Mouse (Mus musculus) midbrain, embryonic 14.5 days (tissue): ENCODE results near the gene Ciz1. TPM values are rescaled to one million over a fixed set of nuclear protein-coding genes. Genes with fewer than 3 reads are reported as not detected.

ENCODE experiments used
- ATAC-seq: fragments of 200-750 bp; cut with Nextera tagmentation; 2 replicates; pipeline ENCODE4 v1.8.0; 2017; ENCODE audit warnings: moderate number of reproducible peaks, moderate library complexity; ENCODE audit not compliant: low FRiP score, low TSS enrichment
- DNase-seq: peaks from one replicate; pipeline ENCODE4 v3.0.0-alpha.2; 2015
- H3K27ac ChIP-seq: fragments of 300-500 bp; sonication (generic); replicated peaks from 2 replicates; pipeline ENCODE4 v1.5.1; 2014; ENCODE audit warnings: mild to moderate bottlenecking, low read depth, low read length, moderate library complexity
- H3K27me3 ChIP-seq: fragments of 300-500 bp; sonication (generic); 2 replicates; pipeline ENCODE4 v1.6.1; 2014; ENCODE audit warnings: low read length, control low read depth, mixed read lengths; ENCODE audit not compliant: control insufficient read depth, insufficient read depth
- H3K36me3 ChIP-seq: fragments of 300-500 bp; sonication (generic); 2 replicates; pipeline ENCODE4 v1.6.1; 2014; ENCODE audit warnings: low read length, control low read depth; ENCODE audit not compliant: control insufficient read depth, insufficient read depth
- H3K4me1 ChIP-seq: fragments of 300-500 bp; sonication (generic); 2 replicates; pipeline ENCODE4 v1.6.1; 2014; ENCODE audit warnings: mild to moderate bottlenecking, antibody characterized with exemption, low read length, control low read depth; ENCODE audit not compliant: control insufficient read depth, insufficient read depth
- H3K4me2 ChIP-seq: fragments of 300-500 bp; sonication (generic); 2 replicates; pipeline ENCODE4 v1.6.1; 2014; ENCODE audit warnings: mild to moderate bottlenecking, low read length, moderate library complexity
- H3K4me3 ChIP-seq: fragments of 300-500 bp; sonication (generic); replicated peaks from 2 replicates; pipeline ENCODE4 v1.5.1; 2014; ENCODE audit warnings: low read depth, low read length
- H3K9ac ChIP-seq: fragments of 300-500 bp; sonication (generic); replicated peaks from 2 replicates; pipeline ENCODE4 v1.6.1; 2014; ENCODE audit warnings: mild to moderate bottlenecking, low read length, moderate library complexity
- H3K9me3 ChIP-seq: fragments of 300-500 bp; sonication (generic); 2 replicates; pipeline ENCODE4 v1.6.1; 2016; ENCODE audit warnings: low read length, control low read depth, mixed read lengths; ENCODE audit not compliant: control insufficient read depth
- WGBS: fragments of 180-500 bp; shearing (Covaris S2); extraction: QIAGEN DNeasy Blood & Tissue Kit; methylation state at CpG from one replicate; pipeline ENCODE4 v1.1.7; 2014; 5-methylcytosine and 5-hydroxymethylcytosine counted together
- polyA plus RNA-seq: library from polyadenylated mRNA; unstranded; fragments of >200 nt; fragmentation: Nextera tagmentation; extraction: Ambion mirVana; gene quantifications from 2 replicates; pipeline ENCODE4 v1.2.1, GENCODE M21; 2014

Gene Ciz1
- polyA plus RNA-seq, 1 experiment from 2014 or later = 54.1 TPM

GRCm38 (mm10) chr2:32310096-32310845 is 41.9 kb upstream of the Ciz1 start:
- Histone ChIP-seq H3K4me3 (no peak overlapping the region), H3K27me3 (peaks cover 6% of the 10 kb centered on the region; the same call in 1 of the 2 replicates), H3K9ac (no peak overlapping the region), H3K4me1 (peaks cover 8% of the 10 kb centered on the region), H3K36me3 (peaks cover 81% of the 10 kb centered on the region), H3K27ac (no peak overlapping the region), H3K4me2 (no peak overlapping the region), H3K9me3 (no peaks in the 10 kb centered on the region)
- DNase-seq (no peak), ATAC-seq (no peak)
- WGBS = 88% methylated on average over 18 of the region's 18 CpGs

- DNase-seq (no peak), ATAC-seq (peak; percentile 18; the same call in 1 of the 2 replicates)
- peak overlapping the region; percentile 80 for H3K4me2 ChIP-seq
- H3K9me3 ChIP-seq = no peaks in the 10 kb centered on the region
- H3K9ac ChIP-seq = peak overlapping the region; percentile 56
- H3K4me1 ChIP-seq = peaks cover 8% of the 10 kb centered on the region
- H3K27ac ChIP-seq = no peak overlapping the region
- WGBS = 10% methylated on average over 42 of the region's 42 CpGs
- peaks cover 73% of the 10 kb centered on the region for H3K36me3 ChIP-seq
- H3K4me3 ChIP-seq = peak overlapping the region; percentile 39
- H3K27me3 ChIP-seq = peaks cover 6% of the 10 kb centered on the region; the same call in 1 of the 2 replicates
Observed at GRCm38 (mm10) chr2:32311443-32312317, 40.4 kb upstream of the Ciz1 start.

DNA sequence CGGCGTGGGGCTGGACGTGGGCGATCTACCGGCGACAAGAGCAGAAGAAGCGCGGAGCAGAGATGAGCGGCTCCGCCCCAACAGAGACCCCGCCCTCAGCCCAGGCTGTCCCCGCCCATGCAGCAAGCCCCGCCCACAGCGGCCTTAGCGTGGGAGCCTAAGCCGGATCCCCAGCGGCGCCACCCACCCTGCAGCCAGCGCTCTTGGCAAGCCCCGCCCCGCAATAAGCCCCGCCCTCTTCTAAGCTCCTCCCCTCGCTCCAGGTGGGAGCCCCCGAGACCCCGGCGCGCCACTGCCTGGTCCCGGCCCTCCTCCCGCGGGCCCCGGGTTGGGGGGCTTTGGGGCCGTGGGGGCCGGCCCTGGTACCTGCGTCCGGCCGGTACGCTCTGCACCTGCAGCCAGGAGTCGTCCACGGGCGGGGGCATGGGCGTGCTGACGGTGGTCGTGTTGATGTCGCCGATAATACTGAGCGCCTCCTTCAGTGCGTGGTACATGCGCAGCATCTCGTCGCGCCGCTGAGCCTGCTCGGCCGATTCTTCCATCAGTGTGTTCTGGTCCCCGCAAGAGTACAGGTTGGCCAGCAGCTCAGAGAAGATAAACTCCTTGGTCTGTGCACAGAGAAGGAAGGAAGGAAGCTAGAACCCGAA is 39.7 kb upstream of the Ciz1 start:
- Histone ChIP-seq H3K36me3 (peaks cover 66% of the 10 kb centered on the region), H3K9ac (peak overlapping the region; percentile 56), H3K27ac (no peak overlapping the region; the same call in 1 of the 2 replicates), H3K27me3 (peaks cover 6% of the 10 kb centered on the region; the same call in 1 of the 2 replicates), H3K9me3 (no peaks in the 10 kb centered on the region), H3K4me2 (peak overlapping the region; percentile 80), H3K4me1 (peaks cover 8% of the 10 kb centered on the region), H3K4me3 (peak overlapping the region; percentile 39)
- ATAC-seq = peak; percentile 68
- WGBS = 1% methylated on average over 56 of the region's 56 CpGs
- peak; percentile 85 for DNase-seq

DNA sequence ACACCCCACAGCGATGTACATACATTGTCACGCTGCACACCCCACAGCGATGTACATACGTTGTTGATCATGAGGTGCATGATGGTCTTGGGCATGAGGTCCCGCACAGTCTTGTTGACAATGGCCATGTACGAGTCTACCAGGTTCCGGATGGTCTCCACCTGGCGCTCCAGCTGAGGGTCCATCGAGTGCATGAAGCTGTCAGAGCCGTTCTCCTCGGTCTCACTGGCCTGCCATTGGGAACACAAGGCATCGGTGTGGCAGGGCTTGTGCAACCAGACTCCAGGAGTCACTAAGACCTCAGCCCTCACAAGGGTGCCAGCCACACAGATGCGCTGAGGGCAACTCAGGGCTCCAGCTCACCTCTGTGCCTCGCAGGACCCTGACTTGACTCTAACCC is 37.3 kb upstream of the Ciz1 start:
- no peak overlapping the region for H3K4me3 ChIP-seq
- peaks cover 43% of the 10 kb centered on the region for H3K36me3 ChIP-seq
- H3K4me1 ChIP-seq = peaks cover 15% of the 10 kb centered on the region
- H3K9ac ChIP-seq = no peak overlapping the region
- ATAC-seq (no peak), DNase-seq (no peak)
- H3K4me2 ChIP-seq = no peak overlapping the region
- H3K9me3 ChIP-seq = no peaks in the 10 kb centered on the region
- H3K27me3 ChIP-seq = peaks cover 6% of the 10 kb centered on the region; the same call in 1 of the 2 replicates
- H3K27ac ChIP-seq = no peak overlapping the region
- WGBS = 95% methylated on average over 14 of the region's 14 CpGs

DNA sequence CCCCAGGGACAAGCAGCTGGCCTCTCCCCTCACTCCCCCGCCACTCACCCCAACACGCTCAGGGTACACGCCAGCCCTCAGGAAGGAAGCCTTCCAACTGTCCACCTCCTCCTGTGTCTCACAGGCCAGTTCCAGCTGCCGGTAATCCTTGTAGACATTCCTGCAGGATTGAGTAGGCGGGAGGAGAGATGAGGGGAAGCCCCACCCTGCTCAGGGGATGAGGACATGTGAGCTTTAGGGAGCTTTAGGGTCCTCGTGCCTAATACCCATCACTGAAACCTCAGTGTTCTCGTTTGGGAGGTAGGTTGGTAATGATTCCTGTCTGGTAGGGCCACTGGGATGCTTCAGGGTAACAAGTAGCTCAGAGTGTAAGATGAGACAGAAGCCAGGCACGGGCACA is 36.4 kb upstream of the Ciz1 start:
- Histone ChIP-seq H3K9me3 (no peaks in the 10 kb centered on the region), H3K4me3 (no peak overlapping the region), H3K27me3 (peaks cover 6% of the 10 kb centered on the region; the same call in 1 of the 2 replicates), H3K9ac (no peak overlapping the region), H3K27ac (no peak overlapping the region), H3K4me1 (peaks cover 15% of the 10 kb centered on the region), H3K4me2 (no peak overlapping the region), H3K36me3 (peaks cover 40% of the 10 kb centered on the region)
- WGBS = 11% methylated on average over 8 of the region's 8 CpGs
- ATAC-seq (no peak), DNase-seq (no peak)

DNA sequence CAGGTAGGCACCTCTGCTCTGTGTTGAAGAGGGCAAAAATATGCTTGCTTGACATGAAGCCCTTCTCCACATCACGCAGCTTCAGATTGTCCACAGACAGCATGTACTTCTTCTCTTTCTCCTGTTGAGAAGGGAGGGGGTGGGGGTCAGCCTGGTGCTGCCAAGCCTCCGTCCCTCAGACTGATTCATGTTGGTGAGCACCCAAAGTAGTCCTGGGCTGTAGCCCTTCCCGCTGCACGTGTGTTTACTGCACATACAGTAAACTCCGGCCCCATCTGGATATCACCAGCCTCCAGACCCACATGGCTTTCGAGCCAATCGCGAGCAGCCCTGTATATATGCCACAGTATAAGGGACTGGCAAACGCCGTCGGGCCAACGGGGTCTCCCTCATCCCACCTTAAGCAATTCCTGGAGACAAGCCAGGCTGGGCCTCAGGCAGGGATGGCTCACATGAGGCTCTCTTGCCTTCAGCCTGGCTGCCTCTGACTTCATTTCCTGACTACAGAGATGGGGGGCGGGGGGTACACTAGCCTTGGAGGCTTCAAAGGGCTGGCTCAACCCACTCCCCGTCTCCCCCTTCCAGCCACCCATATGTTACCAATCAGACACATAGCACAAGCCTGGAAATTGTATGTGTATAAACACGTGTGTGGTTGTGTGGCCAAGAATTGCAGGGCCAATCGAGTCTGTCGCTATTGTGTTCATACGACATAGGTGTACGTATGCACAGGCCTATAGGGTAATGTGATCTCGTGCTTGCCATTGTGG is 35.1 kb upstream of the Ciz1 start:
- ATAC-seq (no peak), DNase-seq (no peak)
- Histone ChIP-seq H3K9me3 (no peaks in the 10 kb centered on the region), H3K36me3 (peaks cover 33% of the 10 kb centered on the region), H3K4me1 (peaks cover 13% of the 10 kb centered on the region), H3K9ac (no peak overlapping the region), H3K4me2 (no peak overlapping the region), H3K4me3 (no peak overlapping the region), H3K27ac (0 out of 2 replicates have a peak overlapping the region, but pooled peaks have one; percentile 20), H3K27me3 (peaks cover under 1% of the 10 kb centered on the region; the same call in 1 of the 2 replicates)
- 81% methylated on average over 20 of the region's 20 CpGs for WGBS

GRCm38 (mm10) chr2:32317791-32318417 is 34.2 kb upstream of the Ciz1 start:
- DNase-seq (peak; percentile 43), ATAC-seq (peak; percentile 8; the same call in 1 of the 2 replicates)
- Histone ChIP-seq H3K27ac (0 out of 2 replicates have a peak overlapping the region, but pooled peaks have one; percentile 20), H3K4me1 (peaks cover 21% of the 10 kb centered on the region), H3K27me3 (no peaks in the 10 kb centered on the region), H3K36me3 (peaks cover 33% of the 10 kb centered on the region), H3K9me3 (no peaks in the 10 kb centered on the region), H3K4me3 (no peak overlapping the region), H3K9ac (no peak overlapping the region), H3K4me2 (peak overlapping the region; percentile 39)
- 12% methylated on average over 18 of the region's 19 CpGs for WGBS
